Mouse (Mus musculus): ENCODE measurements around the gene Tlr2. TPM values are rescaled to one million over a fixed set of nuclear protein-coding genes. Genes with fewer than 3 reads are reported as not detected.
A peak's percentile ranks its signal among the peaks of the same experiment; 100 is the strongest.
"Not testable (repeated sequence)": the region's sequence is repeated elsewhere in the genome, so short reads cannot be mapped to it uniquely, and the experiment has no call there.

Gene Tlr2
- 0.44 and 0.67 TPM in 2 replicates for polyA plus RNA-seq (2012; rRNA removed)

GRCm38 (mm10) chr3:83841095-83841850 is at the start of gene Tlr2:
Tlr2 (minus strand) TSS chr3:83841767.
- DNase-seq (ENCODE audit: low read depth) = peak; percentile 52
- TF ChIP-seq POLR2A (IDR thresholded peaks at IDR 0.05; ENCODE audit: borderline replicate concordance, extremely low read depth, insufficient read depth, insufficient read length, poor library complexity, severe bottlenecking) = no peak
- peak; percentile 4; the same call in 1 of the 2 replicates for TF ChIP-seq CTCF (IDR thresholded peaks at IDR 0.05; ENCODE audit: borderline replicate concordance, extremely low read depth, insufficient read depth, insufficient read length)

DNA sequence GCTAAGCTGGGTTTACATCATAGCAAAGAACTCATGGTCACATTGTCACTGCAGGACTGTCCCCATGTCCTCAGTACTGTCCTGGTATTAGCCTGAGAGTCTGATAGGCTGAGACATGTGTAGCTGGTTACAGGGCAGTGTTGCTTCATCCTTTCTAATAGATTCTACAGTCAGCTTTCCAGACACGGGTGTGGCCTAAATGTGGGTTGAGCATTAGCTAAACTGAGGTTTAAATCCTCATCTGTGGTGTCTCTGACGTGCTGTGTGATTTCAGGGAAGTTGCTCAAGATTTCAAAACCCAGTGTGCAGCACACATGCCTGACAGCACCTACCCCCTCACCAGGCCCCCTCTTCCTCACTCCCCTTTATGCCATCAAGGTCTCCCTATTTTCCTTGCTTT is 43.6 kb upstream of the Tlr2 start:
- TF ChIP-seq POLR2A (IDR thresholded peaks at IDR 0.05; ENCODE audit: borderline replicate concordance, extremely low read depth, insufficient read depth, insufficient read length, poor library complexity, severe bottlenecking) (no peak), CTCF (IDR thresholded peaks at IDR 0.05; ENCODE audit: borderline replicate concordance, extremely low read depth, insufficient read depth, insufficient read length) (no peak)
- DNase-seq (ENCODE audit: low read depth) = no peak

DNA sequence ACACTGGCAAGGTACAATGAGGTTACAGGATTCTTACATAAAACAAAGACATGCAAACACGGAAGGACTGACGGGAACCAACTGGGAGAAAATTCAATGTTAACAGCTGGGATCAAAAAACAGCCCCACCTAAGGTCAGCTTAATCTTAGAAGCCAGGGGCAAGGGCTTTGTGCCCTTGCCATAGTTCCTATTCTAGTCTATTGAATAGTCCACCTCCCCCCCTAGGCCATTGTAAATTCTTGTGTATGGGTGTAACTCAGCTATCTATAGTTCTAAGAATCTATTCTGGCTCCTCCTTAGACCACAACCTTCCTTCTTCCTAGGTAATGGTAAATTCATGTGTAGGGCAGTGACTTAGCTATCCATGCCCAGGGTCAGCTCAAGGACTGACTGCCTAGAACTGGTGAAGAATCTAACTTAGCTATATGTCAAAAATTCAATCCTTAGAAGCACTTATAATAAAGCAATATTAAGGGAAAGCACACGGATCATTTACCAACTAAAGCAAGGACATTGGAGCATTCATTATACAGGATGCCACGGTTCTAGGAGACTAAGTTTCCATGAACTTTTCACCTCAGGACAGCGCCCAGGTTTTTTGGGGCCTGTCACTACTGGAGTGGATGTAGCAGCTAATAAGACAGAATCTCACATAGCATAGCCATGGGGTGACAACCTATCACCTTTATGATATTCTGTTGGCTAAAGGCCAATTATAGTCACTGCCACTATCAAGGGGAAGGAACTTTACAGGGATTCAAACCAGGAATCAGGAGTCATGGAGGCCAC is 37.9 kb upstream of the Tlr2 start:
- DNase-seq (ENCODE audit: low read depth) = not testable (repeated sequence)

DNA sequence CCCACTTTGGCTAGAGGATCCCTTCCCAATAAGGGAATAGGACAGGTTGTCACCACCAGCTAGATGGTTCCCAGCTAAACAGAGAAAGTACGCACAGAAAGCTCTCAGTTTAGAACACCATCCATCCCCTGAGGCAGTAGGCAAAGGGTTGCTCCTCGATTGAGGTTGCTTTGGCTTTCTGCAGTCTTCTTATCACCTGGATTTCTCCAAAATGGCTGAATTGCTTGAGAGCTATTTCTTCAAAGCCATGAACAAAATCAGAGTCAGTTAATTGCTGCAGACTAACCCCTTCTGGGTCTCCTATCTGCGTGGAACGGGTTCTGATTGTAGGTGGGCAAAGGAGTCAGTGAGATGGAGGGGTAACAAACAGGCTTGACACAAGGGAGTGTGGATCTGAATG is 37.2 kb upstream of the Tlr2 start:
- no peak for DNase-seq (ENCODE audit: low read depth)
- TF ChIP-seq CTCF (IDR thresholded peaks at IDR 0.05; ENCODE audit: borderline replicate concordance, extremely low read depth, insufficient read depth, insufficient read length) = no peak
- TF ChIP-seq POLR2A (IDR thresholded peaks at IDR 0.05; ENCODE audit: borderline replicate concordance, extremely low read depth, insufficient read depth, insufficient read length, poor library complexity, severe bottlenecking) = no peak

DNA sequence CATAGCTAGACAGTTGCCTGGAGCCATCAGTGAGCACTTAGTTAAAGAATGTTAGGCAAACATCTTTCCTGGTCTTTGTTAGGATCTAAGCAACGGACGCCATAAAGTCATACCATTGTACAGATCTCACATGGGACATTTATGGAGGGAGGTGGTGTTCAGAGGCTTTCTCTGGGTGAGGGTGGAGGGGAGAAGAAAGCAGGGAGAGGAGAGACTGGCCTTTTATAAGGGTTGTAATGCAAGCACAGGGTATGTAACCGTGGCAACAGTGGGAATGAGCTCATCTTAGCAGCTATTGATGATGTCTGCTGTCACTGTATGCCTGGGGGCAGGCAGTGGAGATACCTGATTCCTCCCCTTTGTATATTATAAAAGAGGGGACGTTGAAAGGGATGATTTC is 34.7 kb upstream of the Tlr2 start:
- no peak for TF ChIP-seq POLR2A (IDR thresholded peaks at IDR 0.05; ENCODE audit: borderline replicate concordance, extremely low read depth, insufficient read depth, insufficient read length, poor library complexity, severe bottlenecking)
- TF ChIP-seq CTCF (IDR thresholded peaks at IDR 0.05; ENCODE audit: borderline replicate concordance, extremely low read depth, insufficient read depth, insufficient read length) = no peak
- peak; percentile 20 for DNase-seq (ENCODE audit: low read depth)

GRCm38 (mm10) chr3:83875078-83875477 is 33.5 kb upstream of the Tlr2 start:
- not testable (repeated sequence) for DNase-seq (ENCODE audit: low read depth)

DNA sequence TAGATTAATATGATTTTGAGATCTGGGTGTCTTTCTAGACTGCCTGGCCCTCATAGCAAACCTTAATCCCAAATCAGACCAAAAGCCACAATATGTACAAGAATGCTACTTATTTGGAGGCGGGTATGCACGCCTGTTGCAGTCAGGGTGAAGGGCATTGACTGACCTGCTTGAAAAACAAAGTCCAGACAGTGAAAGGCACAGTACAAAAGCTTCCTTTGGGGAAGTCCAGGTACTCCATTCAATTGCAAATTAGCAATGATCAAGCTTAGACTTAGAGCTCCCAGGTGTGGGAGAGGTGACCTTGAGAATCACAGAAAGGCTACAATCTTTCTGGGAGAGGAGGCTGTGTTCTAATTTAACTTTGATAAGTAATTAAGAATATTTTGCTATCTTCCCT is 31.3 kb upstream of the Tlr2 start:
- not testable (repeated sequence) for DNase-seq (ENCODE audit: low read depth)

DNA sequence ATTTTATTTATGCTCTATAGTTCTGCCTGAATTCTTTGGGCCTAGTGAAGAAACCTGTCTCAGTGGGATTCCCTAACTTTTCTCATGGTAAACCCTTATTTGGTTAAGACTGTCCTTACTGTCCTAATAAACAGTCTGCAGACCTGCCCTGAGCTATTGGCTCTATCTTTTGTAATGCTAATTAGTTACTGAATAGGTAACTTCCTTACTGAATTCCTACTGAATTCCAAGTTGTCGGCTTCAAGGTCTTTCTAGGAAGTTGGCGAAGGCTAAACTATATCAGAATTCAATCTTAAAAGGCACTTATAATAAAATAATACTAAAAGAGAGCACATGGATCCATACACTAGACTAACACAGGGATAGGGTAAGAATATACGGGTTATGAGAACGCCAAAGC is 30.4 kb upstream of the Tlr2 start:
- DNase-seq (ENCODE audit: low read depth) = not testable (repeated sequence)

DNA sequence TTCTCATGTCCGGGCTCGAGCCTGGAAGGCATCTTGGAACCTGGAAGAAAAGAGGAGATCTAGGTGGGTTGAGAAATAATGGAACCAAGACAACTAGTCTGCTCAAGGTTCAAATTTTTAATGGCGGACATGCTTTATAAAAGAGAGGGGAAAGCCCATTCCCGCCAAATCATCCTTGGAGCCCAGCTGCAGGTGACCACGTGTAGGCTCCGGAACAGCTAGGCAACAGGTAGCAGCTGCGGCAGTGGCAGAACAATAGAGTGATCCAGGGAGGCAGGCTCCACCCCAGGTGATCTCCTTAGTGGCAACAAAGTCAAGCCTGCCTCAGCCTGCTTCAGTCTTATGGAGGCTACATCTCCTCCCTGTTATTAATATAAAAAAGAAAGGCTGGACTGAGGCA is 30.0 kb upstream of the Tlr2 start:
- not testable (repeated sequence) for DNase-seq (ENCODE audit: low read depth)

- no peak for TF ChIP-seq CTCF (IDR thresholded peaks at IDR 0.05; ENCODE audit: borderline replicate concordance, extremely low read depth, insufficient read depth, insufficient read length)
- TF ChIP-seq POLR2A (IDR thresholded peaks at IDR 0.05; ENCODE audit: borderline replicate concordance, extremely low read depth, insufficient read depth, insufficient read length, poor library complexity, severe bottlenecking) = no peak
- DNase-seq (ENCODE audit: low read depth) = no peak
These were observed 28.2 kb upstream of the Tlr2 start for GRCm38 (mm10) chr3:83869776-83870175.

DNA sequence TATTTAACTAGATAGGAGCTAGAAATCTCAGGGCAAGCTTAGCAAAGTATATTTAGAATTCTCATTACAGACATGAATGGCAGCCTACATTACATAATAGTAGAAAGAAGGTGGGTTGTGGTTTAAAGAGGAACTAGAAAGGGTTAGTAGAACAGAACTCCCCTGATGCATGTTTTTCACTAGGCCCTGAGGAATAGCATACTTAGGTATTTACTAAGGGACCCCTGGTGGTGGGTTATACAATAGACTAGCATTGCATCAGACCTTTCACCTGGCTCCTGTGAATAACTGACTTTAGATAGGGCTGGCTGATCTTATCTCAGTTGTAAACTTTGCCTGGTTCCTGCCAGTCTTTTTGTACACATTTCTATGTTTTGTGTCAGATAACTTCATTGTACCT is 25.5 kb upstream of the Tlr2 start:
- not testable (repeated sequence) for DNase-seq (ENCODE audit: low read depth)

DNA sequence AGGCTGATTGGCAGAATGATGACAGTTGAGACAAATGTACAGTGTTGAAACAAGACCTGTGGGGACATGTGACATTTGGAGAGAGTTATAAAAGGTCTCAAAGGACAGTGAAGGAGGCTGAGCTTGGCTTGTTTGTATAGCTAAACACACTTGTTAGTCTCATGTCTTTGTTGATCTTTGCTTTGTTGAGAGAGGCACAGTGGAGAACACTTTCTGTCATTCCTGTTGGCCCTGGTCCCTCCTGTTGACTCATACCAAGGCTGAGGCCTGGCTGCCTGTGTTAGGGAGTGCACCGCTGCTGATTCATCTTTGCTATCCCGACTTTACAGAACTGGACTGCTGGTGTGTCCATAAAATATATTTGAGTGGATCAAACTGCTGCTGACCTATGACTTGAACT is 23.6 kb upstream of the Tlr2 start:
- no peak for DNase-seq (ENCODE audit: low read depth)
- no peak for TF ChIP-seq POLR2A (IDR thresholded peaks at IDR 0.05; ENCODE audit: borderline replicate concordance, extremely low read depth, insufficient read depth, insufficient read length, poor library complexity, severe bottlenecking)

DNA sequence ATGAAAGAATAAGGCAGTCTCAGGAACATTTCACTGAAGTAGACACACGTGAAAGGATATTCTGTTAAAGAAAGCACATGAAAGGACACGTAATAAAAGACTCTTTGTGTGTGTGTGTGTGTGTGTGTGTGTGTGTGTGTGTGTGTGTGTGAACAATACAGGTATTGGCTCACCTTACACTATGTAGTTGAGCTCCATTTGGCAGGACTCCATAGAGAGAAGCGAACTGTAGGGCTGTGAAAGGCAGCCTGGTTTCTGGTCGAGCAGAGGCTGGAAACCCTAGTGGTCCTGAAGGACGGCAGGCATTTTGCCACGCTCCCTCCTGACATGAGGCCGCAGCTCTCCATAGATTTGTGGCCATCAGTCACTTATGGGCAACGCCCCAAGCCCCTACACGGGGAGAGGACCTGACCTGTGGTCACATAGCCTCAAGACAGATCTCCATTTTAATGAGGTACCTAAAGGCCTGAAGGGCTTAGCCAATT is 22.5 kb upstream of the Tlr2 start:
- no peak for DNase-seq (ENCODE audit: low read depth)
- no peak for TF ChIP-seq POLR2A (IDR thresholded peaks at IDR 0.05; ENCODE audit: borderline replicate concordance, extremely low read depth, insufficient read depth, insufficient read length, poor library complexity, severe bottlenecking)
- no peak for TF ChIP-seq CTCF (IDR thresholded peaks at IDR 0.05; ENCODE audit: borderline replicate concordance, extremely low read depth, insufficient read depth, insufficient read length)

Measured in brain, embryonic 14.5 days (tissue).